Mouse (Mus musculus) forebrain, embryonic 16.5 days (tissue): ENCODE results near the gene Snrpd2. TPM values are rescaled to one million over a fixed set of nuclear protein-coding genes. Genes with fewer than 3 reads are reported as not detected.

Experiments
- ATAC-seq: fragments of 200-750 bp; cut with Nextera tagmentation; 2 replicates; pipeline ENCODE4 v1.8.0; 2017; ENCODE audit warnings: mild to moderate bottlenecking, moderate library complexity
- H3K27ac ChIP-seq: fragments of 300-500 bp; sonication (generic); 2 replicates; pipeline ENCODE4 v1.5.1; 2014; ENCODE audit warnings: low read length, control low read depth
- H3K27me3 ChIP-seq: fragments of 300-500 bp; sonication (generic); replicated peaks from 2 replicates; pipeline ENCODE4 v1.6.1; 2014; ENCODE audit warnings: low read length; ENCODE audit not compliant: control insufficient read depth, insufficient read depth
- H3K36me3 ChIP-seq: fragments of 300-500 bp; sonication (generic); 2 replicates; pipeline ENCODE4 v1.6.1; 2014; ENCODE audit not compliant: control insufficient read depth, insufficient read depth
- H3K4me1 ChIP-seq: fragments of 300-500 bp; sonication (generic); replicated peaks from 2 replicates; pipeline ENCODE4 v1.6.1; 2014; ENCODE audit warnings: low read length; ENCODE audit not compliant: control insufficient read depth, insufficient read depth
- H3K4me2 ChIP-seq: fragments of 300-500 bp; sonication (generic); 2 replicates; pipeline ENCODE4 v1.6.1; 2014; ENCODE audit warnings: mild to moderate bottlenecking, low read length, control low read depth
- H3K4me3 ChIP-seq: fragments of 300-500 bp; sonication (generic); replicated peaks from 2 replicates; pipeline ENCODE4 v1.5.1; 2014; ENCODE audit warnings: mild to moderate bottlenecking, low read length, control low read depth
- H3K9ac ChIP-seq: fragments of 300-500 bp; sonication (generic); replicated peaks from 2 replicates; pipeline ENCODE4 v1.6.1; 2014; ENCODE audit warnings: low read depth, low read length, control low read depth
- H3K9me3 ChIP-seq: fragments of 300-500 bp; sonication (generic); 2 replicates; pipeline ENCODE4 v1.6.1; 2016; ENCODE audit warnings: low read length; ENCODE audit not compliant: control insufficient read depth
- WGBS: fragments of 180-500 bp; shearing (Covaris S2); extraction: QIAGEN DNeasy Blood & Tissue Kit; methylation state at CpG from one replicate; pipeline ENCODE4 v1.1.7; 2014; 5-methylcytosine and 5-hydroxymethylcytosine counted together
- polyA plus RNA-seq: library from polyadenylated mRNA; unstranded; fragments of >200 nt; fragmentation: Nextera tagmentation; extraction: Ambion mirVana; gene quantifications from 2 replicates; pipeline ENCODE4 v1.2.1, GENCODE M21; 2015

The Snrpd2 gene
- polyA plus RNA-seq, 1 experiment from 2014 or later = 118 TPM

DNA sequence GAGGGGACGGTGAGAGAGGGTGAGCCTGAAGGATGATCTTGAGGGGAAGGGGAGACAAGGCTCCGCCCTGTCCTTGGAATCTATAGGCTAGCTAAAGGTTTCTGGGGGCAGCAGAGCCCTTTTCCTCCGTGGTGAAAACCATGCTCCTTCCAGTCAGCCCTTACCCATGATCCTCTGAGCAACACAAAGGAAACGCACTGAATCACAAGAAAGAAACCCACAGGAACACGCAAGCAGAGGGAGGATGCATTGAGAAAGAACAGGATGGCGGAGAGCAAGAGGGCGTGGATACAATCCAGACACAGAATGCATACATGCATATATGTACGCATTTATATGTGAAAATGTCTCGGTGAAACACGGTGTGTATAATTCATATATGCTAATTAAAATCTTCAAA lies 20.0 kb downstream of the Snrpd2 start:
- Histone ChIP-seq H3K27ac (peak overlapping the region; percentile 96), H3K4me3 (no peak overlapping the region), H3K27me3 (no peaks in the 10 kb centered on the region), H3K4me2 (no peak overlapping the region), H3K36me3 (no peaks in the 10 kb centered on the region), H3K9ac (peak overlapping the region; percentile 33; the same call in 1 of the 2 replicates), H3K4me1 (peaks cover 46% of the 10 kb centered on the region), H3K9me3 (peaks cover 3% of the 10 kb centered on the region; the same call in 1 of the 2 replicates)
- ATAC-seq = 0 out of 2 replicates have a peak, but pooled peaks have one; percentile 2
- WGBS = 45% methylated on average over 10 of the region's 10 CpGs

- peak overlapping the region; percentile 21; the same call in 1 of the 2 replicates for H3K4me2 ChIP-seq
These were observed 20.6 kb downstream of the Snrpd2 start for GRCm38 (mm10) chr7:19170142-19170541.

DNA sequence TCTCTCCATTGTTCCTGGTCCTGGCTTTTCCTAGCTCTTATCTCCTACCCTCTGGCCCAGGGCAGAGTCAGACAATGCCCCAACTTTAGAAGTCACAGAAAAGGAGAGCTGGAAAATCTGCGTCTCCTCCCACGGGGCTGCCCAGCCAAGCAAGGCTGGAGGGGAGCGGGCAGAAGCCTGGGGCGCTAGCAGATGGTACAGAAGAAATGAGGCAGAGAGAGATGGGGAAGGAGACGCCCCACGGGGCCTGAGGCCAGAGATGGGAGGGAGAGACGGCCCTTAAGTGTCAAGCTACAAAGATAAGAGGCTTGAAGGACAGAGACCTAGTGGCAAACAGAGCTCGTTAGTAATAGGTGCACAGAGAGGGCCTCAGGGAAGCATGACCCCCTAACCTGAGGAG lies 22.3 kb downstream of the Snrpd2 start:
- H3K4me2 ChIP-seq = 0 out of 2 replicates have a peak overlapping the region, but pooled peaks have one; percentile 11
- H3K27me3 ChIP-seq = no peaks in the 10 kb centered on the region
- H3K4me1 ChIP-seq = peaks cover 40% of the 10 kb centered on the region
- ATAC-seq = no peak
- no peak overlapping the region; the same call in 1 of the 2 replicates for H3K9ac ChIP-seq
- H3K27ac ChIP-seq = peak overlapping the region; percentile 92
- H3K9me3 ChIP-seq = peaks cover 3% of the 10 kb centered on the region; the same call in 1 of the 2 replicates
- H3K36me3 ChIP-seq = no peaks in the 10 kb centered on the region
- H3K4me3 ChIP-seq = no peak overlapping the region
- WGBS = 51% methylated on average over 8 of the region's 8 CpGs

More at GRCm38 (mm10) chr7:19170142-19170541, 20.6 kb downstream of the Snrpd2 start:
- 39% methylated on average over 8 of the region's 8 CpGs for WGBS
- H3K4me3 ChIP-seq = no peak overlapping the region
- peak overlapping the region; percentile 96 for H3K27ac ChIP-seq
- H3K27me3 ChIP-seq = no peaks in the 10 kb centered on the region
- ATAC-seq = peak; percentile 88
- H3K9ac ChIP-seq = peak overlapping the region; percentile 33; the same call in 1 of the 2 replicates
- peaks cover 40% of the 10 kb centered on the region for H3K4me1 ChIP-seq
- H3K9me3 ChIP-seq = peaks cover 3% of the 10 kb centered on the region; the same call in 1 of the 2 replicates
- no peaks in the 10 kb centered on the region for H3K36me3 ChIP-seq

DNA sequence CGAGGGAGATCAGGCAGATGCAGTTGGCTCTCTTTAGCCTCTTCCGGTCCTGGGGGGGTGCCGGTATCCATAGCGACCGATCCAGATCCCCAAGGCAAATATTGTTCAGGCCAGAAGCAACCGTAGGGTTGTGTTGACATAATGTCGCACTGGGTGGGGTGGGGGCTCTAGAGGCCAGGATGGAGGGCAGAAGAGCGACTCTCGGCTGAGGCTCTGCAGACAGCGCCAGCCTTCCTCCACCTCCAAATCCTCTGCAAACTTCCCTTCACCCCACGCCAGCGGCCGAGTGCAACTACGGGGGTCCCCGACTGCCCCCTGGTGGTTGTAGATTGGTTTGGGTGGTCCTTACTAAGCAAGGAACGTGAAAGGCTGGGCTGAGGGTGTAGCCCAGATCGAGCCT lies 23.4 kb downstream of the Snrpd2 start:
- Histone ChIP-seq H3K4me3 (peak overlapping the region; percentile 22), H3K9ac (peak overlapping the region; percentile 27; the same call in 1 of the 2 replicates), H3K4me2 (peak overlapping the region; percentile 48), H3K36me3 (no peaks in the 10 kb centered on the region), H3K27ac (peak overlapping the region; percentile 92), H3K9me3 (no peaks in the 10 kb centered on the region), H3K27me3 (no peaks in the 10 kb centered on the region; the same call in 1 of the 2 replicates), H3K4me1 (peaks cover 49% of the 10 kb centered on the region)
- WGBS = 2% methylated on average over 17 of the region's 17 CpGs
- 0 out of 2 replicates have a peak, but pooled peaks have one; percentile 7 for ATAC-seq

GRCm38 (mm10) chr7:19175708-19176515 lies 26.4 kb downstream of the Snrpd2 start, which contains the start of gene Eml2:
Gene Eml2 (plus strand): TSS chr7:19176421.
- H3K9me3 ChIP-seq = no peaks in the 10 kb centered on the region
- no peaks in the 10 kb centered on the region for H3K36me3 ChIP-seq
- WGBS = under 1% methylated on average over 30 of the region's 30 CpGs
- peak within 1 kb of the TSS; percentile 67 for H3K4me2 ChIP-seq
- H3K4me1 ChIP-seq = peaks cover 48% of the 10 kb centered on the region
- peak; percentile 95 for ATAC-seq
- peak within 1 kb of the TSS; percentile 70 for H3K4me3 ChIP-seq
- peak within 1 kb of the TSS; percentile 84 for H3K27ac ChIP-seq
- peak within 1 kb of the TSS; percentile 79 for H3K9ac ChIP-seq
- H3K27me3 ChIP-seq = peaks cover 14% of the 10 kb centered on the region

DNA sequence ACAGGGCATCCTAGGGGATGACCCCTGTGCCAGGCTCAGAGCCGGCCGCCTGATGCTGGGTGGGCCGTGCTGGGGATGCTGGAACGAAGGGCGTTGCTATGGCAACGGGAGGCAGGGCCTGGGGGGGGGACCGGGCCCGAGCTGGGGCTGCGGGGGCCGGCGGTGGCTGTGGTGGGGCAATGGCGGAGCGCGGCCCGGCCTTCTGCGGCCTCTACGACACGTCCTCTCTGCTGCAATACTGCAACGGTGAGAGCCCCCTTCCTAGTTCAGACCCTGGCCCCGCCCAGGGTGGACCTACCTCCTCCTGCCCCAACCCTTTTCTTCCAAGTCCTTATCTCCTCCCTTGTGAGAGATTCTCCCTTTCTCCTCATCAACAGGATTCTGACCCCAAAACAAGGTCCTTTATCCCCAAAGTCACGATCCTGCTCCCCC lies 27.0 kb downstream of the Snrpd2 start:
- peak; percentile 21 for ATAC-seq
- H3K9ac ChIP-seq = peak overlapping the region; percentile 79
- 3% methylated on average over 18 of the region's 21 CpGs for WGBS
- H3K9me3 ChIP-seq = no peaks in the 10 kb centered on the region
- peak overlapping the region; percentile 71 for H3K27ac ChIP-seq
- no peaks in the 10 kb centered on the region for H3K36me3 ChIP-seq
- peaks cover 14% of the 10 kb centered on the region for H3K27me3 ChIP-seq
- H3K4me2 ChIP-seq = peak overlapping the region; percentile 67
- H3K4me3 ChIP-seq = peak overlapping the region; percentile 70
- peaks cover 54% of the 10 kb centered on the region for H3K4me1 ChIP-seq

DNA sequence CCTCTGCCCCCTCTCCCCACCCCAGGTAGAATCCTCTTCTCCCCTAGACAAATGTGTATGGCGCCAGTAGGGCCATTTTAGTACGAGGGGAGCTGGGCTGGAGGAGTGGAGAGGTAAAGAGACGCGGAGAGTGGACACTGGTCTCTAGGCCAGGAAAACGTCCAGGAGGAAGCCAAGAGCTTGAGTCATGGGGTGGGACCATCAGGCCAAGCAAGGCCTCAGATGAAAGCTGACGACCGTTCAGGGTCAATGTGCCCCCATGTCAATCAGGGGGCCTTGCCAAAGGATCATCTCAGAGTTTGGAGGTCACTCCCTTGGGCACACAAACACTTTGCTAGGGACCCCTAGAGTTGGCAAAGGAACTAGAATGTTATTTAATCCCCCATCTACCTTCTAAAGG lies 27.7 kb downstream of the Snrpd2 start:
- ATAC-seq = no peak
- no peak overlapping the region for H3K27ac ChIP-seq

DNA sequence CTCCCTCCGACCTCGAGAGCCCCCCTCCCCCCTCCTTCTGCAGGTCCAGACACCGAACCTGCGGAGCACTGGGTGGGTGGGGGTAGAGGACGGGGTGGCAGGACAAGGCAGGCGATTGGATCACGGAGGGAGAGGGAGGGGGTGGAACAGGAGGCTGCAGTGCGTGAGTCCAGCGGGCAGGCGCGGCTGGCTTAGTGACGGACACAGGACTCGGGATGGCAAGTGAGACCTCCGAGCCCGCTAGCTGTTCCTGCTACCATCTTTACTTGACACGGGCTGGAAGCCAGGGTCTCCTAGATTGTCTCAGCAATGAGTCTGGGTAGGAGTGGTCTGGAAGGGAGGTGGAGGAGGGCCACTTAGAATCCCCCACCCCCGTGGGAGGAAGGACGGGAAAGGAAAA lies 28.5 kb downstream of the Snrpd2 start:
- WGBS = 13% methylated on average over 18 of the region's 18 CpGs
- Histone ChIP-seq H3K36me3 (no peaks in the 10 kb centered on the region), H3K27ac (no peak overlapping the region), H3K9me3 (no peaks in the 10 kb centered on the region), H3K27me3 (peaks cover 14% of the 10 kb centered on the region), H3K9ac (peak overlapping the region; percentile 24; the same call in 1 of the 2 replicates), H3K4me2 (peak overlapping the region; percentile 67), H3K4me3 (peak overlapping the region; percentile 70), H3K4me1 (peaks cover 39% of the 10 kb centered on the region)
- ATAC-seq = no peak

More for the DNA sequence above, 27.7 kb downstream of the Snrpd2 start:
- H3K9ac ChIP-seq = peak overlapping the region; percentile 79
- H3K4me3 ChIP-seq = peak overlapping the region; percentile 70
- peaks cover 14% of the 10 kb centered on the region for H3K27me3 ChIP-seq
- no peaks in the 10 kb centered on the region for H3K9me3 ChIP-seq
- WGBS = 58% methylated on average over 7 of the region's 7 CpGs
- H3K4me1 ChIP-seq = peaks cover 48% of the 10 kb centered on the region
- no peaks in the 10 kb centered on the region for H3K36me3 ChIP-seq
- H3K4me2 ChIP-seq = peak overlapping the region; percentile 67

GRCm38 (mm10) chr7:19178443-19179092 lies 29.0 kb downstream of the Snrpd2 start:
- Histone ChIP-seq H3K36me3 (no peaks in the 10 kb centered on the region), H3K4me2 (peak overlapping the region; percentile 67), H3K4me1 (peaks cover 38% of the 10 kb centered on the region), H3K27me3 (peaks cover 14% of the 10 kb centered on the region), H3K9ac (peak overlapping the region; percentile 43), H3K9me3 (no peaks in the 10 kb centered on the region), H3K27ac (no peak overlapping the region), H3K4me3 (peak overlapping the region; percentile 70)
- no peak for ATAC-seq
- 5% methylated on average over 27 of the region's 27 CpGs for WGBS
